Mouse (Mus musculus): ENCODE data around the gene Gcnt4.

DNA sequence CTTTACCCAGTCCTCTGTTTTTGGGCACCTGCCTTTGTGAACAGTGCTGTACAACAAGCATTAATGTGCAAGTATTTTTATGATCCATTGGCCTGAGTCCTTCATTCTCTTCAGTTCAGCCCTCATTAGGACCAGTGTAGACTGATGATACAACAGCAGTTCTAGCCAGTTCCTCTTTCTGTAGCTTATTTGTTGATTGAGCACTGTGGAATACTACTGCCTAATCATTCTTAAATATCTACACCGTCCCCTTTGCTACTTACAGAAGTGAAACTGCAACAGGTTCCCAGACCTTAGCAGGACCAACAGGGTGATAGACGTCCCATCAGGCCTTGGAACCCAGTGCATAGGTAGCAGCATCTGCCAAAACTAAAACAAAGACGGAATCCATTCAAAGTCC lies 13.3 kb upstream of the Gcnt4 start:
- TF ChIP-seq CTCF (IDR thresholded peaks at IDR 0.05; ENCODE audit: borderline replicate concordance, insufficient read depth, low read length), result no peak
- TF ChIP-seq POLR2A (IDR thresholded peaks at IDR 0.05; ENCODE audit: low read depth, low read length), result no peak
